Mouse (Mus musculus) embryo, embryonic 10 days (tissue): ENCODE data around the gene Ikzf4.
"Not testable (repeated sequence)": the region's sequence is repeated elsewhere in the genome, so short reads cannot be mapped to it uniquely, and the experiment has no call there.

Source experiments
- DNase-seq: peaks from one replicate; pipeline ENCODE4 v3.0.0-alpha.2; 2015; ENCODE audit warnings: low spot score

Gene Ikzf4

DNA sequence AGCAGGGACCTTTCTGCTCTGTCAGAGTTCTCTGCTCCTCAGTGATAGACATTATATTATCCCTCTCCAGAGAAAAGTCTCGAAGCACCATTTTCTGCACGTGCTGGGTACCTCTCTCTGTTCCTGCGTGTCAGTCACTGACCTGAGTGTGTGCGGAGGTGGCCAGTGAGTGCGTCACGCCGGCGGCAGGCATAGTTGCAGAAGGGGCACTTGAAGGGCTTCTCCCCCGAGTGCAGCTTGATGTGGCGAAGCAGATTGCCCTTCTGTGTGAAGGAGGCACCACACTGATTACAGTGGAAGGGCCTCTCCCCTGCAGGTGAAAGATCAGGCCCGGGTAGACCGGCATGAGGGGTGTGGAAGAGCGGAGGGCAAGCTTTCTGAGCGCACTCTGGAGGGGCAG, 5.8 kb downstream of the Ikzf4 start:
- DNase-seq = no peak

DNA sequence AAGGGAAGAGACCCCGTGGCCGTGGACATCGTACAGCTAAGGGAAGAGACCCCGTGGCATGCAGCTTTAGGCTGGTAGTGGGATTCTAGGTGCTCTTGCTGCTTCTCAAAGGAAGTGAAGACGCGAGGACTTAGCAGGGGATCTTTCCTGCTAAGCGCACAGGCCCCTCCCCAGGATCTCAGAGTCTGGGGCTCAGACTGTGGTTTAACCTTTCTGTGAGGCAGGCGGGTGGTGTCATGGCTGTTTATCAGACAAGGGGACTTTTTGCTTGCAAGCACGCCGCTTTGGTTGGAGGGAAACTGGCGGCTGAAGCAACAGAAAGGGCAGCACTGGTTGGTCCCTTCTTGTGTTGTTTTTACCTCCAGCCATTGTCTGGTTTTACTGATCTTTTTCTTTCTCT, 8.8 kb downstream of the Ikzf4 start:
- DNase-seq = peak; percentile 49

DNA sequence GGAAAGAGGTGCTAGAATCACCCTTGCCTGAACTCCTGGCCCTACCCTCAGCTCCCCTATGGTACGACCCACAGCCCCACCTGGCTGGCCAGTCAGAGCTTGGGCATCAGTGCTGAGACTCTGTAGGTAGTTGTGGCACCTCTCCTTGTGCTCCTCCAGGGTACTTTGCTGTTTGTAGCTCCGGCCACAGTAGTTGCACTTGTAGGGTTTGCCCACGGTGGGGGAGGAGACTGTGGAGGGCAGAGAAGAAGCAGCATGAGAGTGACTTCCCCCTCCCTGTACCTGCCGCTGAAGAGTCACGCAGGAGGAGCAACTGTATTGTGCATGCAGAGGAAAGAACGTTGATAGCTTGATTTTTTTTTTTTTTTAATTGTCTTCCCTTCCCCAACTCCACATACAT, 9.2 kb downstream of the Ikzf4 start:
- no peak for DNase-seq

DNA sequence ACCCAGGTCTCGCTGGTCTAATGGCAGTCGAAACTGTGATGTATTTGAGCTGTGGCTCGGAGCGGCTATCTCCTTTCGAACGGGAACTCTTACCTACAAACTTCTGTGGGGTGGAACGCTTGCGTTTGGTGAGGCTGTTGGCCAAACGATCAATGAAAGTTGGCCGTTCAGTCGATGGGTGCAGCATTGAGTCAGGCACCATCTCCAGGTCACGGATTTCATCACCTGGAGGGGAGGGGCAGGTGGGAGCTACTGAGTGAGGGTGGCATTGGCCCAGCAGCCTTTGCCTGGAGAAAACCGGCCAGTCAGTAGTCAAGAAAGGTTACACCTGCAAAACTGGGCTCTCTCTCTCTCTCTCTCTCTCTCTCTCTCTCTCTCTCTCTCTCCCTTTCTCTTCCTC, 10.1 kb downstream of the Ikzf4 start:
- no peak for DNase-seq

DNA sequence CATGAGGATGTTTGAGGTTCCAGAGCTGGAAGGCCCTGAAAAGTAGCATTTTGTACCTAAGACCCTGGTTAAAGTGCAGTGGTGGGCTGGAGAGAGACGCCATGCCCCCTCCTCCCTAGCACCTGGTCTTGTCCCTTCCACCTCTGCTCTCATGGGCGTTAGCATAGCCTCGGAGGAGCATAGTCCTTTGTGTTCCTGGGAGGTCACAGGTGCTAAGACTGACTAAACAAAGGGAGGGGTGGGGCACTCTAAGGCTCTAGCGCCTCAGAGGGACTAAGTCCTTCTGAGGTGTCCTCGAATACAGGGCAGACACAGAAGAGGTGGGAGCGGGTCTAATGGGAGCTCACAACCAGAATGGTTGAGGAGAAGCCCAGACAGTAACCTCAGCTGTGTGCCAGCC, 14.2 kb downstream of the Ikzf4 start:
- no peak for DNase-seq

DNA sequence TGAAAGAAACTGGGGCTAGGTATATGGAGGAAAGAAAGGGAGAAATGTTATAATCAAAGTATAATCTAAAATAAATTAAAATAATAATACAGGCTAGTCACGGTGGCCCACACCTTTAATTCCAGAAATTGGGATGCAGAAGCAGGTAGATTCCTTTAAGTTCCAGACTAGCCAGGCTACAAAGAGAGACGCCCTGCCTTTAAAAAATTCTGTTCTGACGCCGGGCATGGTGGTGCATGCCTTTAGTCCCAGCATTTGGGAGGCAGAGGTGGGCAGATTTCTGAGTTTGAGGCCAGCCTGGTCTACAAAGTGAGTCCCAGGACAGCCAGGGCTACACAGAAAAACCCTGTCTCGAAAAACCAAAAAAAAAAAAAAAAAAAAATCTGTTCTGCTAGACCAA, 15.5 kb downstream of the Ikzf4 start:
- DNase-seq = not testable (repeated sequence)

DNA sequence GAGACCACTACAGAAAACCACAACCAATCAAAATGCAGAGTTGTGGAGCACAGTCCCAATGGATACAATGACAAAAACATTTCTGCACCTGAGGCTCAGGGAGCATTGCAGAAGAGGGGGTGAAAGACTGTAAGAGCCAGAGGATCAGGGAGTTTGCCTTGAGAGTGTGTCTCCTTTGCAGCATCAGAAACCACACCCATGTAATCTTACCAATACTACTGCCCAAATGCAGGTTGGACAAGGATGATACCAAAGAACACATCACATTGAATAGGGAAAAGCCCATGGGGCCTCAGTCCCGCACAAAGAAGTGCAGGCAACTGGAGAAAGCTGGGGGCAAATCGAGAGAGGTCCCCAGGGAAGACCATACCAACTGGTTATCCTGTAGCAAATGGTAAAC, 16.0 kb downstream of the Ikzf4 start:
- DNase-seq = no peak

DNA sequence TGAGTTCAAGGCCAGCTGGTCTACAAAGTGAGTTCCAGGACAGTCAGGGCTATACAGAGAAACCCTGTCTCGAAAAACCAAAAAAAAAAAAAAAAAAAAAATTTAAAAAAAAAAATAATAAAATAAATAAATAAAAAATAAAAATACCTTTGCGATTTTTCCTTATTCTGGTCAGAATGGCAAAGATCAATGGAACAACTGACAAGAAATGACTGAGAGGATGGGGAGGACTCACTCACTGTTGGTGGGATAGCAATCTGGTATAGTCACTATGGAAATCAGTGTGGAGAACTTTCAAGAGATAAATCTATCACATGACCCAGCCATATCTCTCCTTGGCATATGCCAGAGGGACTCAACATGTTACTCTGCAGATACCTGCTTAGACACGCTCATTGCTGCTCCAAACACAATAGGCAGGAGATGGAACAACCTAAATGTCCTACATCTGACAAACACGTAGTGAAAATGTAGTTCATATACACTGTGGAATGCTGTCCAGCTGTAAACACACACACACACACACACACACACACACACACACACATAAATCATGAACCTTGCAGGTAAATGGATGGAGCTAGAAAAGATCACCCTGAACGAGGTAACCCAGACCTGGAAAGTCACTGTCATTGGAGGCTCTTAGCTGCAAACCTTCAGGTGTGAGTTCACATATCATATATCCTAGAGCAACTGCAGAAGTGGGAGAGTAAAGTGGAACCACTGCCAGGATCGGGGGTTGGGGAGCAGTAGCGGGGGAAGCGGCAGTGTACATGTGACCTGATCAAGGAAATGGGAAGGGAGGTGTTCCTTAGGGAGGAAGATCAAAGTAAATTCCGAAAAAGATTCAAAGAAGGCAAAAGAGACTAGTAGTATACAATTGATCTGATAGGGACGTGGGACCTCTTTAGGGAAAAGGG, 18.1 kb downstream of the Ikzf4 start:
- DNase-seq = no peak

DNA sequence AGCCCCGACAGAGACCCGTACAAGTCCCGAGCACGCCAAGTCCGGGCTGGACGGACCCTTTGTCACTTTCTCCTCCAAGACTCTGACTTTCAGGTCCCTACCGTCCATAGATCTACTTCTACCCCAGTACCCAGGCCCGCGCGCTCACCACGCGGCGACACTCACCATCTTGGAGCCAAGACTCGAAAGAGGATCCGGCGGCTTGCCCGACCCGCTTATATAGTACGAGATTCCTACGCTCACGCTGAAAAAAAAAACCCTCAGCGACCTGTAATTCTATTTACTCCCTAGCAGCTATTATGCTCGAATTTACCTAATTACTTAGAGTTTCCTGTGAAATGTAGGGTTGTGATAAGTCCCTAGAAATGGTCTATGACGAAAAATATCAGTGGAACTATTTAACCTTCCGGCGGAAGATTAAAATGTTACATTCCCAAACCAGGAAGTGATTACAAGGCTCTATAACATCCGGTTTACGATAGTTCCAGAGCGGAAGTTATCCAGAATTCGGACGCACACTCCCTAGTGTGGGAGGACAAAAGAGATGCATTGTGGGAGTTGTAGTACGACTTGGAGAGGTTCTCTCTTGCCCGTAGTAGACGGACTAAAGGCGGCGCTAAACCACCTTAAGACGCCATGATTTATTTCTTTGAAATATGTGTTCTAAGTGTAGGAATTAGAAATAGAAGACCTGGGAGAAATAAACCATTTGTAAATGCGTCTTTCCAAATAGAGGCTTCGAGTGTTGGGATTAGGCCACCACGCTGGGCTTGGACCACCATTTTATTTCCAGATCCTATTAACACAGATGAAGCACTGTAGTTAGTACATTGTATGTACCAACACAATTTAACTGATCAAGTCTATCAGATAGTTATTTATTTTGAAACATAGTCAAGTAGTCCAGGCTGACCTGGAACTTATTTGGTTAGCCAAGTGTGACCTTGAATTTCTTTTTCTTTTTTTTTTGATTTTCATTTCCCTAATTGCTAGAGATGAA, 19.2 kb downstream of the Ikzf4 start, which contains the start of gene Rps26:
TSS of gene Rps26 (minus strand) at position 437 of the 1,000 bp plus-strand sequence.
- peak; percentile 99 for DNase-seq

DNA sequence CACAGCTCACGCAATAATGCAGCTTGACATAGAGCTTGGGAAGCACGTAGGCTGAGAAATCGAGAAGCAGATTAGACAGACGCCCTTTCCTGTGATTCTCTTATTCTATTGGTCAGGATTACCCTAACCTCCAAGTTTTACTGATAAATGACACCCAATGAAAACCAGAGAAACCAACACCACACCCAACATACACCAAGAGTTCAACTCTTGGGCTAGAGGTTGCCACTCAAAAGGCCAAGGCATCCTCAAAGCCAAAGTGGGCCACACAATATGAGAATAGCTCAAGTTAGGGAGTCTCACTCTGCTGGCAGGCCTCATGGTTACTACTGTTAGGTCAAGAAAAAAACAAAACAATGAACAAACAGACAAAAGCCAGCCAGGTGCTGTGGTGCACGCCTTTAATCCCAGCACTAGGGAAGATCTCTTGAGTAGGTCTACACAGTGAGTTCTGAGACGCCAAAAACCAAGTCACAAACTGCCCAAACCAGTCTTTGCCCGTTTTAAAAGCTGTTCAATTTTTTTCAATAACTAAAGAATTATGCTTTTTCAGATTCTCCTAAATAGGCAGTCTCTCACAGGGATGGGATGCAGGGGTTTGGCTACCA, 20.4 kb downstream of the Ikzf4 start:
- no peak for DNase-seq

DNA sequence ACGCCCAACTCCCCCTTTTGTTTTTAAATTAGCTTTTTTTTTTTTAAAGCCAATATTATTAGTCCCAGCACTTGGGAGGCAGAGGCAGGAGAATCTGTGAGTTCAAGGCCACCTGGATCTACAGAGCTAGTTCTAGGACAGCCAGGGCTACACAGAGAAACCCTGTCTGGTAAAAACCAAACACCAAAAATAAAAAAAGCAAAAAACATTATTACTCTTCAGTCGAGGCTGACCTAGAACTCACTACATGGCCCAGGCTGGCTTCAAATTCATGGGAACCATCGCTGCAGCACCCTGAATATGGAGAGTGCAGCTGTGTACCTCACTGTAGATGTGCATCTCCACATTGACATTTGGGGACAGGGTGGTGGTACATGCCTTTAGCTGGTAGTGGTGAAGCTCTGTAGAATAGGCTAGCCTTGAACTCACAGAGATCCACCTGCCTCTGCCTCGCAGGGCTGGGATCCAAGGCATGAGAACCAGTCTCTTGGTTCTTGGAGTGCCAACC, 22.6 kb downstream of the Ikzf4 start:
- not testable (repeated sequence) for DNase-seq

DNA sequence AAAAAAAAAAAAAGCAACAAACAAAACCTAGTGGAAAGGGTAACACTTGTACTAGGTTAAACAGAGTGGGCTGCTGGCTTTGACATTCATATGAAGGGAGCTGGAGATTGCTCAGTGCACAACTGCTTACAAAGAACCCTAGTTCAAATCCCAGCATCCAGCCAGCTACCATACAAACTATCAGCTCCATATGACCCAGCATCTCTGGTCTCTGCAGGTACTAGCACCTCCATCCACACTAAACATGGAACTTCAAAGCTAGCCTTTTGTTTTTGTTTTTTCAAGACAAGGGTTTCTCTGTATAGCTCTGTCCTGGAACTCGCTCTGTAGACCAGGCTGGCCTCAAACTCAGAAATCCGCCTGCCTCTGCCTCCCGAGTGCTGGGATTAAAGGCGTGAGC, 23.1 kb downstream of the Ikzf4 start:
- DNase-seq = no peak

DNA sequence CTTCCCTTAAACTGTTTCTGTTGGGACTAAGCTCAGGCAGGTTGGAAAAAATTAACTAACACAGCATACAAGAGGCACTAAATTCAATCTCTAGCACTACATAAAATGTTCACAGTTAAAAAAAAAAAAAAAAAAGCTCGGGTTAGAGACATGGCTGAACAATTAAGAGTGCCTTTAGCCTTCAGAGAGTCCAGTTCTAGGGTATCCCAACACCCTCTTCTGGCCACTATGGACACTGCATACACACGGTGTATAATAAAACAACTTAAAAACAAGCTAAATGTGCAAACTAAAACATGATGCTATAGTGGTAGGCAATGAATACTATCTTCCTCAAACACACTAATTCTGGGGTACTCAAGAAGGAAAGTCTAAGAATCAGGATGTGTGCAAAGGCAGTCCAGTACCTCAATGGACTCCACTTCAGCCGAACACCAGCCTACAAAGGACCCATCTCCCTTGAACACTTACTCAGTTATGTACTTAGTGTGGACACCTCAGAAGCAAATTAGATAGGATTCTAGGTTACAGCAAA, 23.7 kb downstream of the Ikzf4 start:
- DNase-seq = peak; percentile 47

DNA sequence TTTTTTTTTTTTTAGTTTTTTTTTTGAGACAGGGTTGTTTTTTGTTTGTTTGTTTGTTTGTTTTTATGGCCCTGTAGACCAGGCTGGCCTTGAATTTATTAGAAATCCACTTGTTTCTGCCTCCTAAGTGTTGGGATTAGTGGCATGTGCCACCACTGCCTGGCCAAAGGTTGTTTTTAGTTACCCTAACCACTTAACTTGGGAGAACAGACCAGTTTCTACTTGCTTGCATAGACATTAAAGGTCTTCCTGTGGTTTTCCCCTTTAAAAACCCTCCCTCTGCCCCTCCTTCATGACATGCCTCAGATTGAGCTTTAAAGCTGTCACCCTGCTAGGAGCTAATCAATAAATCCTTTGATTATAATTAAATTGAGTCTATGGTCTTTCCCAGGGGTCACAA, 25.6 kb downstream of the Ikzf4 start:
- no peak for DNase-seq

DNA sequence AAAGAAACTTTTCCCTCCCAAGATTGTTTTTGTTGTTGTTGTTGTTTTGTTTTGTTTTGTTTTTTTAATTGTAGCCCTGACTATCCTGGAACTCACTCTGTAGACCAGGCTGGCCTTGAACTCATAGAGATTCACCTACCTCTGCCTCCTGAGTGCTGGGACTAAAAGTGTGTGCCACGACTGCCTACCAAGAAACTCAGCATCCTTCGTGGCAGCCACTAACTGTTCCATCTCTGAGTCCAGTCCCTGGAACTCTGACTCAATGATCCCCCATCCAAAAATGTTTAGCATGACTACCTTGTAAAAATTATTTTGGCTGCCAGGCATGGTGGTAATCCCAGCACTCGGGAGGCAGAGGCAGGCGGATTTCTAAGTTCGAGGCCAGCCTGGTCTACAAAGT, 26.6 kb downstream of the Ikzf4 start:
- not testable (repeated sequence) for DNase-seq

DNA sequence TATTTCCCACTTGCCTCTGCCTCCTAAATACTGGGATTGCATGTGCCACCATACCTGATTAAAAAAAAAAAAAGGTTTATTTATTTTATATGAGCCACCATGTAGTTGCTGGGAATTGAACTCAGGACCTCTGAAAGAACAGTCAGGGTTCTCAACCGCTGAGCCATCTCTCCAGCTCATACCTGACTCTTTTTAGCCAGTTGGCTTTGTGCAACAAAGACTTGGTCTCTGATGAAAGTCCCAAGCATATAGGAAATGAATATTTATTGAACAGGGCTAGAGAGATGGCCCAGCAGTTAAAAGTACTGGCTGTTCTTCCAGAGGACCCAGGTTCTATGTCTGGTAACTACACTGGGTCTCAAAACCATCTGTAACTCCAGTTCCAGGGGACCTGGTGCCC, 27.2 kb downstream of the Ikzf4 start:
- DNase-seq = no peak

DNA sequence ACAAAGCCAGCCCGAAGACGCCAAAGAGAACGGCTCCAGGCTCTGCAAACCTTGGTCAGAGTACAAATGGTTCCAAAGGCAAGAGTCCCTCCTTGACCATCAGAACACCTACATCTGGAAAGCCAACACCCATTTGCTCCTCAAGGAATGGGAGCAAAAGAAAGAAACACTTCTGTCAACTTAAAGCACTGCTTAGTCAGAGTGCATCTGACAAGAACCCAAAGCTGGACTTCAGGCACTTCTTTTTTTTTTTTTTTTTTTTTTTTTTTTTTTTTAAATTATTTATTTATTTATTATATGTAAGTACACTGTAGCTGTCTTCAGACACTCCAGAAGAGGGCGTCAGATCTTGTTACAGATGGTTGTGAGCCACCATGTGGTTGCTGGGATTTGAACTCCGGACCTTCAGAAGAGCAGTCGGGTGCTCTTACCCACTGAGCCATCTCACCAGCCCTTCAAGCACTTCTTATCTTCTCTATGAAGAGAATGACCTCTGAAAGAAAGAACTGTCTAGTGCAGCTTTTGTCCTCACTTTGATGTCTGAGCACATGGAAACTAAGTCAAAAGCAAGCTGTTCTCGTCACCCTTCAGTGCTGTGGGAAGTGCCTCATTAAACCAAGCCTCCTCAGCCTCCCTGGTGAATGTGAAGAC, 29.9 kb downstream of the Ikzf4 start:
- not testable (repeated sequence) for DNase-seq

DNA sequence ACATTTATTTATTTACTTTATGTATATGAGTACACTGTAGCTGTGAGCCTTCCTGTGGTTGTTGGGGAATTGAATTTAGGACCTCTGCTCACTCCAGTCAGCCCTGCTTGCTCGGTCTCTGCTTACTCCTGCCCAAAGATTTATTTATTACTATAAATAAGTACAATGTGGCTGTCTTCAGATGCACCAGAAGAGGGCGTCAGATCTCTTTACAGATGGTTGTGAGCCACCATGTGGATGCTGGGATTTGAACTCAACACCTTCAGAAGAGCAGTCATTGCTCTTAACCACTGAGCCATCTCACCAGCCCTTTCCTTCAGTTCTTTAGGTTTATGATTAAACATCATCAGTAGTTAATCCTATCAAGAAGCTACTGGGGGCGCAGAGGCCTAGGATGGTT, 30.9 kb downstream of the Ikzf4 start:
- DNase-seq = no peak

DNA sequence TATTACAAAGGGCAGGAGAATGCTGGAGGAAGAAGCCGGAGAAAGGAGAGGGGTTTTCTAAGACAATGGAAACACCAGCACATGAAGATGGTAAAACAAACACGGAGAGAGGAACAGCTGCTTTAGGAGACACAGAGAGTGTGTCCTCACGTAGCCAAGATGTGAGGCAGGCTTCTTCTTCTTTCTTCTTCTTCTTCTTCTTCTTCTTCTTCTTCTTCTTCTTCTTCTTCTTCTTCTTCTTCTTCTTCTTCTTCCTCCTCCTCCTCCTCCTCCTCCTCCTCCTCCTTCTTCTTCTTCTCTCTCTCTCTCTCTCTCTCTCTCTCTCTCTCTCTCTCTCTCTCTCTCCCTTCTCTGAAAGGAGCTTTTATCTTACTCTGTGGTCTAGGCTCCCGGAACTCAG, 32.0 kb downstream of the Ikzf4 start:
- not testable (repeated sequence) for DNase-seq

DNA sequence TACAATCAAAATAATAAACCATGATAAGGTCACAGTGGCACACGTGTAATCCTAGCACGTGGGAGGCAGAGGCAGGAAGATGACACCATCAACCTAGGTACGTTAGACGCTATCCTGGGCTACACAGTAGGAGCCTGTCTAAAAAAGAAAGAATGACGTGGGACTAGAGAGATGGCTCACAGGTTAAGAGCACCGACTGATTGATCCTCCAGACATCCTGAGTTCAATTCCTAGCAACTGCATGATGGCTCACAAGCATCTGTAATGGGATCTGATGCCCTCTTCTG, 32.7 kb downstream of the Ikzf4 start:
- no peak for DNase-seq

DNA sequence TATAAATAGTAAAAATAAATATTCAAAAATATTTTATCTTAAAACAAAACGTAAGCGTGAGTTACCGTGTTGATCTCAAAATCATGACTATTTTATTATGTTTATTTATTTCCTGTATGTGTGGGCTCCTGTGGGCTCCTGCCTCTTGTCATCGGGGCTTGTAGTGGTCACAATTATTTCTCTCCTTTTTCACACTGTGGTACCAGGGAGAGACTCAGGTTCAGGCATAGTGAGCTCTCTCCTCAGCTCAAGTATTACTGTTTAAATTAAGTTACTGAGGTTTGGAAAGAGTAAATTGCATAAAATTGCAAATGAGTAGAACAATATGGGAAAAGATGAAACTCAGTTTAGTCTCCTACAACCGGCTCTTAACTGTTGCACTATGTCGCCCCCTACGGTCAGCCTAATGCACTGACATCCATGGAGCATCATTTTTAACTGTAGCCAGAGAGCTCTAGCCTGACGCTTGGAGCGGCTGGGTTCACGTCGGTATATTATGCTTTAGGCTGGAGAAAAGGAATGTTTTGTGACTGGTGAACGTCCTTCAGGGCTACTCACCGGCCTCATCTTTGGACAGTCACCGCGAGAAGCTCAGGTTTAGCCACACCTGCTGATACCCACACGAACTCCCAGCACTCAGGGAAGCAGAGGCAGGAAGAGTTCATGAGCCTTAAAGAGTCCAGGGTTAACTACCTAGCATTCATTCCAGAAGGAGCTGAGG, 33.2 kb downstream of the Ikzf4 start:
- peak; percentile 93 for DNase-seq
